Mouse (Mus musculus) limb, embryonic 13.5 days (tissue): ENCODE data around the gene Il4ra. TPM values are rescaled to one million over a fixed set of nuclear protein-coding genes. Genes with fewer than 3 reads are reported as not detected.

Experiments used
- polyA plus RNA-seq: library from polyadenylated mRNA; unstranded; fragments of >200 nt; fragmentation: Nextera tagmentation; extraction: Ambion mirVana; gene quantifications from 2 replicates; pipeline ENCODE4 v1.2.1, GENCODE M21; 2015

Il4ra gene
- polyA plus RNA-seq, 1 experiment from 2014 or later, result 6.0 TPM

Other genes with a start within 250 kb of the Il4ra start
- 11.1 and 12.5 TPM in 2 replicates for gene Kdm8, start 107.4 kb upstream of the Il4ra start, polyA plus RNA-seq
- 121 and 122 TPM in 2 replicates for gene Nsmce1, start 60.5 kb upstream of the Il4ra start, polyA plus RNA-seq
- gene Il21r, start 51.3 kb downstream of the Il4ra start, polyA plus RNA-seq, result 0.49 and 0.55 TPM in 2 replicates
- 27.7 and 33.9 TPM in 2 replicates for gene Gtf3c1, start 155.7 kb downstream of the Il4ra start, polyA plus RNA-seq
- gene D430042O09Rik, start 155.8 kb downstream of the Il4ra start, polyA plus RNA-seq, result 7.5 and 10.0 TPM in 2 replicates